Mouse (Mus musculus) hindlimb bud, embryonic 11.5 days (tissue): Measurements from ENCODE around the gene Gjb6.
A peak's percentile ranks its signal among the peaks of the same experiment; 100 is the strongest.

Source experiments
- DNase-seq: peaks from one replicate; pipeline ENCODE4 v3.0.0-alpha.2; 2012; ENCODE audit warnings: low read depth, low spot score; ENCODE audit errors: extremely low spot score

The Gjb6 gene

GRCm38 (mm10) chr14:57133161-57133661, at the start of gene Gjb6:
Gjb6 (minus strand) TSS chr14:57133611.
- DNase-seq = no peak

- DNase-seq = no peak
These were observed 32.1 kb upstream of the Gjb6 start for GRCm38 (mm10) chr14:57165493-57165892.

GRCm38 (mm10) chr14:57161833-57162232, 28.4 kb upstream of the Gjb6 start:
- DNase-seq = no peak

GRCm38 (mm10) chr14:57161201-57161600, 27.8 kb upstream of the Gjb6 start:
- DNase-seq = no peak

- DNase-seq = no peak
These were observed 21.5 kb upstream of the Gjb6 start for GRCm38 (mm10) chr14:57154916-57155315.

GRCm38 (mm10) chr14:57145741-57146140, 12.3 kb upstream of the Gjb6 start:
- DNase-seq = no peak

GRCm38 (mm10) chr14:57135265-57135664, 1.9 kb upstream of the Gjb6 start:
- no peak for DNase-seq

- DNase-seq = no peak
These were observed 6.0 kb downstream of the Gjb6 start for GRCm38 (mm10) chr14:57127383-57127782.

- no peak for DNase-seq
These were observed 11.1 kb downstream of the Gjb6 start for GRCm38 (mm10) chr14:57122295-57122694.

GRCm38 (mm10) chr14:57115823-57116544, 17.4 kb downstream of the Gjb6 start, which contains the start of gene Gm4491:
Gm4491 (minus strand) TSS chr14:57115883.
- DNase-seq = no peak

GRCm38 (mm10) chr14:57109194-57109593, 24.2 kb downstream of the Gjb6 start:
- DNase-seq = peak; percentile 82

- no peak for DNase-seq
These were observed 25.5 kb downstream of the Gjb6 start for GRCm38 (mm10) chr14:57107916-57108315.

GRCm38 (mm10) chr14:57107091-57107490, 26.3 kb downstream of the Gjb6 start:
- no peak for DNase-seq

- DNase-seq = no peak
These were observed 27.7 kb downstream of the Gjb6 start for GRCm38 (mm10) chr14:57105721-57106120.

GRCm38 (mm10) chr14:57105111-57105510, 28.3 kb downstream of the Gjb6 start:
- no peak for DNase-seq

- no peak for DNase-seq
These were observed 29.0 kb downstream of the Gjb6 start, which contains the start of gene Gjb2 for GRCm38 (mm10) chr14:57104106-57105023. Gjb2 (minus strand) TSS chr14:57104702.

GRCm38 (mm10) chr14:57103711-57104105, 29.7 kb downstream of the Gjb6 start:
- DNase-seq = no peak

GRCm38 (mm10) chr14:57103121-57103520, 30.3 kb downstream of the Gjb6 start:
- no peak for DNase-seq

- no peak for DNase-seq
These were observed 31.8 kb downstream of the Gjb6 start for GRCm38 (mm10) chr14:57101623-57102022.

- no peak for DNase-seq
These were observed 37.6 kb downstream of the Gjb6 start for GRCm38 (mm10) chr14:57095855-57096254.

GRCm38 (mm10) chr14:57093029-57093428, 40.4 kb downstream of the Gjb6 start:
- DNase-seq = no peak

- DNase-seq = no peak
These were observed 43.4 kb downstream of the Gjb6 start for GRCm38 (mm10) chr14:57090001-57090400.
